Mouse (Mus musculus) thymus, adult 18-20 months (tissue): ENCODE results near the gene Btnl4.

Source experiments
- DNase-seq, 2 experiments: peaks; one replicate each; pipeline ENCODE4 v3.0.0; 2022; ENCODE audit warnings: mixed read lengths in 2 of 2

Gene Btnl4

GRCm38 (mm10) chr17:34427597-34427996 lies 49.5 kb downstream of the Btnl4 start:
- no peak for DNase-seq

GRCm38 (mm10) chr17:34420014-34420413 lies 57.1 kb downstream of the Btnl4 start:
- no peak for DNase-seq
